Mouse (Mus musculus): Measurements from ENCODE around the gene Mapk1ip1.

The Mapk1ip1 gene

DNA sequence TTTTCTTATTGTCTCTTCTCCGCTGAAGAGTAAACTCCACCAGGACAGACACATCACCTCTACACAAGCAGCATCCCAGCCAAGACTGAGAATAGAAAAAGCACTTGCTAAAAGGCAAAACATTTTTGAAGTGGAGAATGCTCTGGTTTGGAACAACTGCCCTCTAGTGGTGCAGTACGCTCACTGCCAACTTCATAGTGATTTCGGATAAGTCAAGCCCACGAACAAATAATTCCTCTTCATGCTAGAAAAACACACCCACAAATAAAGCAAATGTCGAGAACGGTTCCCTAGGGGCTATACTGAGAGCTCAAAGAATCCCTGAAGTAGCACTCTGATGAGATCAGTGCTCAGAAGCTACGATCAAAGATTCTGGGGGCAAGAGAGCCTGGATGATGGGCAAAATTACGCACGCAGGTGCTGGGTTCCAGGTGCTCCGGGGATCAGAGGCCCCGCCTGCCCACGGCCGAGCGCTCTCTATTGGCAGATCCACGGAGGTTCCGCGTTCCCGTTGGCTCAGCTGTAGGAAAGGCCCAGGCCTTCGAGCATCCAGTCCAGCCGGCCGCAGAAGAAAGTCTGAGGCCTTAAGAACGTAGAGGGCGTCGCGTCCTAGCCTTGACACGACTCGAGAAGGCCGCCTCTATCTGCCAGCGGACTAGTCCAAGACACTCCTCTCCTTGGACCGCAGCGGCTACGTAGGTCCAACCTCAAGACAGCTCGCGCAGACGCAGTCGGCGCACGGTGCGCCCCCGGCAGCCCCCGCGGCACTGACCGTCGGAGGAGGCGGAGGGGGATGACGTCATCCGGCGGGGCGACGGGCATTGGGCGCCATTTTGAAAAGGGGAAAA, at the start of gene Mapk1ip1, which contains the start of gene Ppp2r2d:
Mapk1ip1 (minus strand) TSS at position 730 of the 848 bp plus-strand sequence.
Ppp2r2d (plus strand) TSS at position 536 of the 848 bp plus-strand sequence.
- in situ Hi-C loops (cut with MboI): no loop called here

DNA sequence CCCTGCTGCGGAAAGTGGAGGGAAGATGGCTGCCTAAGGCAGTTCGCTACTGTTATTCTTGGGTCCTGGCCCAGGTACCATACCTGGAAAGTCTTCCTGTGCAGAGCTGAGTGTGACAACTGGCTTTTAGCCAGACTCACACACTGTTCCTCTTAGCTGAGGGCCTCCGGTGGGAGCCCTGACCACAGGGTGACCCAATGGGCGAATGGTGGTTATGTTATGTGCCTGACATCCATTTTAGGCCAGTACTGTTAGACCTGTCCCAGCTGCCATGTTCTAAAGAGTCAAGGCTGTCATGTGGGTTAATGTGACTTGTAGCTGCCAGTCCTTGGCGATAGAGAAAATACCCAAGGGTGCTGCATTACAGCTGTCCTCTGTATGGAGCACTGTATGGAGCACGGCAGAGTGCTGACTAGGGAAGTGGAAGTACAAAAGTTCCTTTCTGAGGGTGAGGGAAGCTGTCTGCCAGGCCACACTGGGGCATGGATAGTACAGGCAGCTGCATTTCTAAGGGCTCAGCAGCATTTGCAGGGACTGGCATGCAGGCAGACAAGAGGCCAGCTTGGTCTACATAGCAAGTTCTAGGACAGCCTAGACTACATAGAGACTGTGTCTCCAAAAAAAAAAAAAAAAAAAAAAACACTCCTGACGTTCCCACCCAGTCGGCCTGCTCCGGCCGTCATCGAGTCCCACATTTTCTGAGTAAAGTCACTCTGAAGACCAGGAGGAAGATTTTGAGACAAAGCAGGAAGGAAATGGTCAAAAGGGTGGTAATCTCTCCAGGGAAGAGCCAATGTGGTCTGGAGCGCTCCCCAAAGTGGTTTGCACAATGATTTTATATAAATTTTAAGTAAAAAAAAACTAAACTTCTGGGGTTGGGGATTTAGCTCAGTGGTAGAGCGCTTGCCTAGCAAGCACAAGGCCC, 39.6 kb upstream of the Mapk1ip1 start:
- in situ Hi-C loops (cut with MboI): no loop called here

- in situ Hi-C loops (cut with MboI): no loop called here
Observed at GRCm38 (mm10) chr7:138883724-138884123, 37.7 kb upstream of the Mapk1ip1 start.

- in situ Hi-C loops (cut with MboI): no loop called here
Observed at GRCm38 (mm10) chr7:138875031-138875430, 29.0 kb upstream of the Mapk1ip1 start.

- in situ Hi-C loops (cut with MboI): no loop called here
Observed at GRCm38 (mm10) chr7:138872956-138873355, 26.9 kb upstream of the Mapk1ip1 start.

DNA sequence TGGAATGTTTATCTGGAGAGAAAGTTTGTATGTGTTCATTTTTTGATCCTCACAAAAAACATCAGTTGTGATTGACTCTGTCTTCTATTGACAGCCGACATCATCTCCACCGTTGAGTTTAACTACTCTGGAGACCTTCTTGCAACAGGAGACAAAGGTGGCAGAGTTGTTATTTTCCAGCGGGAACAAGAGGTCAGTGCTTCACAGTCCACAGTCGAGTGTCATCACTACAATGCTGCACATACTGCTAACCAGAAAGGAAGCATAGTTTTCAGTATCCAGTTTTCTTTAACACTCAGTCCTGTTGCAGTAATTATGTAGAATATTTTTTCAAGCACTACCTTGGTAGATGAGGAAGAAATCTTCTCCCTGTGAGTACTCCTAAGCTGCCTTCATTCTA, 22.2 kb upstream of the Mapk1ip1 start:
- in situ Hi-C loops (cut with MboI): no loop called here

DNA sequence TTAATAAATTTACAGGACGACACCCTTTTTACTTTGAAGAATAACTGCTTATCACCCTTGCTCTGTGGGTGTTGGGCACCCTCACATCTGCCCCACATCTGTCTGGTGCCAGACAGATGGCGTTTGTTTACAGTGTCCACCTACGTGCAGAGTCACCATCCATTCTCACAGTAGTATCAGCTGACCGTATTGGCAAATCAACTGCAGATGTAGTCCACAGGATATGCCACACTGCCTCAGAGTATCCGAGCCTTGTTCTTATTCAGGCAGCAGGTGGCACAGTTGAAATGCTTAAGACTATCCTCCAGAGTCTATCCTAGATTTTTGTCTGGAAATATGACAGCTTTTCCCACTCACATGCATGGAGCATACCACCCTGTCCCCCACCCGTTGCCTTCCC, 21.2 kb upstream of the Mapk1ip1 start:
- in situ Hi-C loops (cut with MboI): no loop called here

DNA sequence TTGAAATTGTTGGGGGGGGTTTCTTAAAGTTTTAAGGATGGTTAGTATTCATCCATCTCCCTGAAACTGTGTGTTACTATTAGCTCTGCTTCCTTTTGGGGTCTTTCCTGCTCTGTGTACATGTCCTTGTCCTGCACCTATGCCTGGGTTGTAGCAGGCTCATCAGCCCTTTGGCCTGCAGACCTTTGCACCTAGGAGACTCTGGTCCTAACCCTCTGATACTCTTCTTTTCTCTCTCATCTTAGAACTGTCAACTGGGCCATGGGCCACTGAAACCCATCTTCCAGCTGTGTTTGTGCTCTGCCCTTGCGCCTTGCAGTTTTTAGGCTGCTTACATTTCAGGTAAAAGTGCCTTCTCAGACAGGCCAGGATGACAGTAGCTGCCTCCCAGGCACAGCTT, 18.7 kb upstream of the Mapk1ip1 start:
- in situ Hi-C loops (cut with MboI): no loop called here

DNA sequence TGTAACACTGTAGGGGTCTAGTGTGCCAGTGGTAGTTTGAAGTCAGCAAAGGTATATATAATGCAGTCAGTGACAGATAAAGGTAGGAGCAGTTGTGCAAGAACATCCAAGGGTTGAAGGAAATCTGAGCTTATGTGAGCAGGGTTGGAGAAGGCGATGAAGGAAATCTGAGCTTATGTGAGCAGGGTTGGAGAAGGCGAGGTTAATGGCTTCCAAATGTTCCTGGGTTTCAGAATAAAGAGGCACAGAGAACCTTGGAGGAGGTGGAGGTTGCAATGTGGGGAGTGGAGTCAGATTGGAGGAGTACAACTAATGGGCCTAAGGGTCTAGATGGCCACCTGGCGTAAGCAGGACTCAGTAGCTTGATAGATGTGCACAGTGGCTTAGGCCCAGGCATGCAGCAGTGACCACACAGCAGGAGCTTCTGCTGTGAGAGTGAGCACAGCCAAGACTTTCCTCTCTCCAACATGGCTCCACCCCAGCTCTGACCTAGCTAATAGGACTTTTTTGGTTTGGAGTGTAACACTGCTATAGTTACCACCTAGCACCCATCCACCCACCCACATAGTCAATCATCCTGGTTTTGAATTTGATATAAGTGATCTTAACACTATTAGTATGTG, 18.0 kb upstream of the Mapk1ip1 start:
- in situ Hi-C loops (cut with MboI): no loop called here

GRCm38 (mm10) chr7:138856670-138857069, 10.6 kb upstream of the Mapk1ip1 start:
- in situ Hi-C loops (cut with MboI): no loop called here

GRCm38 (mm10) chr7:138854201-138854600, 8.1 kb upstream of the Mapk1ip1 start:
- in situ Hi-C loops (cut with MboI): no loop called here

GRCm38 (mm10) chr7:138853417-138854031, 7.5 kb upstream of the Mapk1ip1 start:
- in situ Hi-C loops (cut with MboI): no loop called here

GRCm38 (mm10) chr7:138850083-138850482, 4.0 kb upstream of the Mapk1ip1 start:
- in situ Hi-C loops (cut with MboI): no loop called here

DNA sequence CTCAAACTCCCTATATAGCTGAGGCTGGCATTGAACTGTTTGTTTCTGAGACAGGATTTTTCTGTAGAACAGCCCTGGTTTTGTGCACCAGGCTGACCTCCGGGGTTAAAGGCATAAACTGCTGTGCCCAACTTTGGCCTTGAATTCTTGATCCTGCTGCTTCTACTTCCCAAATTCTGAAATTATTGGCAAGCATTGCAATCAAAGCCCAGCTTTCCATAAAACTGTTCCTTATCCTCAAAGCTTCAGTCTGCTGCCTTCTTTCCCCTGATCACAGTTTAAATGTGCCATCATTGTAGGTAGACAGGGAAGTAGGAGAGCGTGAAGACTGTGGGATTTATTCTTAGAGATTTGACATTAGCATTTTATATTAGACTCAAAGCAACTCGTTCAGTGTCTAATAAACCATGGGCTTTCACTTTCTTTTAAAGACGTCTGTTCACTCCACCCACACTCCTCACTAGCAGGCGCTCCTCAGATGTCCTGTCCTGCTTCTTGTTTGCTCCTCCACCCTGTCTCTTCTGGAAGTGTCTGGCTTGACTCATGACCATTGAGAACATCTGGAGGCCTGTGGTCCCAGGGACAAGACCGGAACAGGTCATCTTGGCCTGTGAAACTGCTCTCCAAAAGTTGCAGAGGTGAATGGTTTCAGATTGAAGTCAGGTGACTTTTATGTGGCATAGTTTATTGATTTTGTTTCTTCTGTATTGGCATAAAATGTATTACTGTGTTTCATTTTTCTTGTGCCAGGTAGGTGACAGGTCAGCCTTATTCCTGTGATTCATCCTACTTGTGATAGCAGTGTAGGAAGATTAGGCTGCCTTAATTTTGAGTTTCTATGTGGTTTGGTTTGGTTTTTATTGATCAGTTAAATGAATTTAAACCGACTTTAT, 2.2 kb upstream of the Mapk1ip1 start:
- in situ Hi-C loops (cut with MboI): no loop called here

DNA sequence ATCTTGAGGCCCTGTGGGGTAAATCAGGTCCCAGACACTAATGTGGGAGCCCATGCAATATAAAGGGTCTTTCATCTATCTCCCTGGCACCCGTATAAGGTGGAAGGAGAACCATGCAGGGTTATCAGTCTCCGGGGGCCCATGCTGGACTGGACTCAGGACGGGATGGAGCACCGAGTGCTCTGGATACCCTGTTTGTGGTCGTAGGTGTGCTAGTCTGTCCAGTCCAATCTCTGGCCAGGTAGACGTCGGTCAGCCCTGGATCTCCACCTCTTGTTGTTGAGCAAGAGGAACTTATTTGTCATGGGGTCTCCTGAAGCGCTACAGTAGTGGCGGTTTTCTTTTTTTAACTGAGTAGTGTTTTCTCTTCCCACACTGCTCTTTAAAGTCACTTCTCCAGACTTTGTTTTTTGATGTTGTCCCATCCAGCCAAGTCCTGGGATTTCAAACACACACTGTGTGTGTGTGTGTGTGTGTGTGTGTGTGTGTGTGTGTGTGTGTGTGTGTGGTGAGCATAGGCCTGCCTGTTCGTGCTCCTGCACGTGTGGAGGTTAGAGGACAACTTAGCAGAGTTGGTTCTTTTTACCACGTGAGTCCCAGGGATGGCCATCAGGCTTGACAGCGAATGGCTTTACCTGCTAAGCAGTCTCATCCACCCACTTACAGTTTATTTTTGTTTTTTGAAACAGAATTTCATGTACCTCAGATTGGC, 1.4 kb upstream of the Mapk1ip1 start:
- in situ Hi-C loops (cut with MboI): no loop called here

DNA sequence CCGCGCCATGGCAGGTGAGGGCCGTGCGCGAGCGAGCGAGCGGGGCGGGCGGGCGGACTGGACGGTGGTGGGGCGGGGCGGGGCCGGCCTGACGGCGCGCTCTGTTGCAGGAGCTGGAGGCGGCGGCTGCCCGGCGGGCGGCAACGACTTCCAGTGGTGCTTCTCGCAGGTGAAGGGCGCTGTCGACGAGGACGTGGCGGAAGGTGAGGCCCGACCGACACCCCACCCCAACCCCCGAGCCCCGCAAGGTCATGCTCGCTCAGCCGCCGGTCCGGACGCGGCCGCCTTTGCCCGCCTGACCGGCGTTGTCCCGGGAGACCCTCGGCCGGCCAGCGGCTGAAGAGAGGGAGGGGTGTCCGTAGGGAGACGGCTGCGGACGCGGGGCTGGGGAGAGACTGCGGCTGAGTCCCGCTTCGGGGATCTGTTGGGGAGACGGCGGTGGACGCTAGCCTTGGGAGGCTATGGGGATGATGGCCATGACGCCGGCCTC, 474 bp upstream of the Mapk1ip1 start:
- in situ Hi-C loops (cut with MboI): no loop called here

DNA sequence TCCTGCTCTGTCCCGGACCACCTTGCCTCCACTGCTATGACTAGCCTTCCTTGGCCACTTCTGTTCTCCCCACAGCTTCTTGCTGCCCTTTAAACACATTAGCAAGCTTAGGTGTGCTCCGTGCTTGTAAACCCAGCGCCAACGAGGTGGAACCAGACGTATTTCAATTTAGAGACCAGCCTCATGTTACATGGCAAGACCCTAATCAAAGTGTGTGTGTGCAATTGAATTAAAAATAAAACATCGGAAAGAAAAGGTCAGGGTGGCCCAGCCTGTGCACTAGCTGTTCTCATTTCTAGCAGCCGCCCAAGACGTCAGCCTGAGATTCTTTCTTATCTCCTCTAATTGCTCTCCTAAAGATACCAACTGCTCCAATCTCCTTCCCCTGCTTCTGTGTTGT, 962 bp downstream of the Mapk1ip1 start:
- in situ Hi-C loops (cut with MboI): no loop called here

GRCm38 (mm10) chr7:138843421-138843820, 2.7 kb downstream of the Mapk1ip1 start:
- in situ Hi-C loops (cut with MboI): loop anchor here (5.0 kb wide), 1 partner anchor 79 kb away; no protein-coding TSS in a partner anchor

DNA sequence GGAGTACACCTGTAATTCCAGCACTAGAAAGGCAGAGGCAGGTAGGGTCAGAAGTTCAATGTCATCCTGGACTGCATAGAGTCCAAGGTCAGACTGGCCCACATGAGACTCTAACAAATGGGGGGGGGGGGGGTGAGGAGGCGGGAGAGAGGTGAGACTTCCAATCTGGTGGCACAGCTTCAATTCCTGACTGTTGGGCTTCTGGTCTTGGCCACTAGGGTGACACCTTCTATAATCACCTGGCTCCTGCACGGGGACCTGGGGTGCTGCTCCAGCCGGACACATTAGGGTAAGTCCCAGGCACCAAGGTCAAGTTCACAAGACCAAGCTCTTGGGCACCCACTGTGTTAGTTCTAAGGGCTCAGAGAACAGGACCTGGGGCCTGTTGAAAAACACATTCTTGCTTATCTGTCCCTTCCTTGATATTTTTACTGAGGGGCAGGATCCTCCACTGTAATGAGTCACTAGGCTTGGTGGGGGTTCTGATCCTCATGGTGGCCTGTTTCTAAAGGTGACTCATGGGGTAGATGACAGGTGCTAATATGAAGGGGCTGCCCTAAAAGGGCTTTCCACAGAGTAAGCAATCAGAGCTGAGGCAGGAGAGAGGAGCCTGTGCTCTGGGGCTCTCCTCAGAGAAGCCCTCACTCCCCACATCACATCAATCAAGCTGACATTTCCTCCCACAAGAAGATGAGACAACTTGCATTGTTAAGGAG, 4.5 kb downstream of the Mapk1ip1 start:
- in situ Hi-C loops (cut with MboI): loop anchor here (5.0 kb wide), 1 partner anchor 81 kb away; no protein-coding TSS in a partner anchor
